Comparison of ENCODE assay signal across 25 mouse cellular contexts in the genomic region with DNA sequence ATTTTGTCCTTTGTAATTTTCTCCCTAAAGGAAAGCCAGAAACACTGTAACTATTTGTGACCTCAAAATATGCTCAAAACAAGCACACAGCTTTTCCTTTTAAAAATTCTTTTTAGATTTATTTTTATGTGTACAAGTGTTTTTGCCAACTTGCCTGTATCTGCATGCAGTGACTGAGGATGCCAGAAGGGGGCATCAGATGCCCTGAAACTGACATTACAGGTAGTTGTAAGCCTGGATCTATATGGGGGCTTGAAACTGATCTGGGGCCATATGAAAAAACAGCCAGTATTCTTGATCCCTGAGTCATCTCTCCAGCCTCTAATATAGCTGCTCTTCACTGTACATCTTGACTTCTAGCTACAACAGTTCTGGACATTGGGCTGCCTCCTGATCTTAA.
DNase-seq lines count a peak whose midpoint lies in the region; ATAC-seq and TF ChIP-seq lines count a peak whose summit lies in the region.
"Had no signal": no experiment of that assay in that cellular context is flagged by ENCODE, and none has a peak within 500 bp of the region (broad histone marks: within the 10 kb centered on the region; RNA-seq: fewer than 3 reads in every experiment).

No protein-coding gene starts in this region.

- H3K4me3 ChIP-seq in liver, embryonic 11.5 days (ENCODE audit: low read depth, low read length), result no peak overlapping the region
- H3K4me3 ChIP-seq in E14TG2a.4 (replicated peaks; ENCODE audit: low read length), result no peak overlapping the region
- H3K4me3 ChIP-seq: embryonic facial prominence, embryonic 12.5 days; erythroblast, embryonic 14.5 days; forebrain, embryonic 13.5 days; heart, embryonic 15.5 days; midbrain, embryonic 15.5 days; neural tube, embryonic 15.5 days; stomach, embryonic 15.5 days had no signal

- no peaks in the 10 kb centered on the region for H3K36me3 ChIP-seq in liver, embryonic 11.5 days (ENCODE audit: control insufficient read depth, insufficient read depth, low read length)
- H3K36me3 ChIP-seq in E14TG2a.4 (ENCODE audit: insufficient read depth, low read length), result no peaks in the 10 kb centered on the region
- H3K36me3 ChIP-seq: embryonic facial prominence, embryonic 12.5 days; heart, embryonic 15.5 days; midbrain, embryonic 15.5 days; neural tube, embryonic 15.5 days; stomach, embryonic 15.5 days had no signal

- TF ChIP-seq CTCF in E14TG2a.4 (conservative IDR thresholded peaks at IDR 0.05; ENCODE audit: low read length), result peak; percentile 34

- no peaks in the 10 kb centered on the region for H3K9me3 ChIP-seq in liver, embryonic 11.5 days (ENCODE audit: control insufficient read depth, low read length)
- peaks cover 53% of the 10 kb centered on the region for H3K9me3 ChIP-seq in E14TG2a.4 (ENCODE audit: low read length)
- H3K9me3 ChIP-seq: embryonic facial prominence, embryonic 12.5 days; forebrain, embryonic 13.5 days; heart, embryonic 15.5 days; midbrain, embryonic 15.5 days; neural tube, embryonic 15.5 days; stomach, embryonic 15.5 days had no signal

- no peak overlapping the region for H3K9ac ChIP-seq in liver, embryonic 11.5 days (ENCODE audit: low read depth, low read length)
- H3K9ac ChIP-seq: embryonic facial prominence, embryonic 12.5 days; forebrain, embryonic 13.5 days; heart, embryonic 15.5 days; midbrain, embryonic 15.5 days; neural tube, embryonic 15.5 days; stomach, embryonic 15.5 days had no signal

- no peaks in the 10 kb centered on the region for H3K27me3 ChIP-seq in liver, embryonic 11.5 days (replicated peaks; ENCODE audit: control insufficient read depth, insufficient read depth, low read length)
- no peaks in the 10 kb centered on the region for H3K27me3 ChIP-seq in E14TG2a.4 (ENCODE audit: insufficient read depth, low read length)
- H3K27me3 ChIP-seq: embryonic facial prominence, embryonic 12.5 days; forebrain, embryonic 13.5 days; heart, embryonic 15.5 days; midbrain, embryonic 15.5 days; neural tube, embryonic 15.5 days; stomach, embryonic 15.5 days had no signal

- ATAC-seq in CD4-positive, CD25-positive, alpha-beta regulatory T cell, adult 4 months, result no peak
- ATAC-seq in liver, embryonic 11.5 days (replicated peaks; ENCODE audit: low FRiP score), result no peak
- ATAC-seq: forebrain, embryonic 13.5 days; hindbrain, postnatal 0 days; midbrain, embryonic 15.5 days had no signal

- peaks cover 3% of the 10 kb centered on the region; the same call in 1 of the 2 replicates for H3K4me1 ChIP-seq in liver, embryonic 11.5 days (replicated peaks; ENCODE audit: control insufficient read depth, insufficient read depth, low read length)
- H3K4me1 ChIP-seq in E14TG2a.4 (replicated peaks; ENCODE audit: low read depth, low read length), result no peaks in the 10 kb centered on the region
- H3K4me1 ChIP-seq: embryonic facial prominence, embryonic 12.5 days; forebrain, embryonic 13.5 days; heart, embryonic 15.5 days; midbrain, embryonic 15.5 days; neural tube, embryonic 15.5 days; stomach, embryonic 15.5 days had no signal

- H3K4me2 ChIP-seq in liver, embryonic 11.5 days, result no peak overlapping the region
- H3K4me2 ChIP-seq: embryonic facial prominence, embryonic 12.5 days; forebrain, embryonic 13.5 days; heart, embryonic 15.5 days; midbrain, embryonic 15.5 days; neural tube, embryonic 15.5 days; stomach, embryonic 15.5 days had no signal

- H3K27ac ChIP-seq in liver, embryonic 11.5 days (ENCODE audit: low read depth, low read length), result no peak overlapping the region
- H3K27ac ChIP-seq: embryonic facial prominence, embryonic 12.5 days; forebrain, embryonic 13.5 days; heart, embryonic 15.5 days; hindbrain, postnatal 0 days; midbrain, embryonic 15.5 days; neural tube, embryonic 15.5 days; stomach, embryonic 15.5 days had no signal

- DNase-seq in CD4-positive, CD25-positive, alpha-beta regulatory T cell, adult 2 months (ENCODE audit: low read depth, low spot score), result peak; percentile 35
- DNase-seq in liver, result peak; percentile 12
- no peak for DNase-seq in liver, embryonic 11.5 days (ENCODE audit: low spot score)
- DNase-seq in induced T-regulatory cell, adult 2 months (ENCODE audit: low read depth), result peak; percentile 39
- no peak for DNase-seq in retina, postnatal 1 day
- DNase-seq in layer of hippocampus, adult 18-20 months (ENCODE audit: low spot score in 2 of 2), result no peak
- DNase-seq: adrenal gland, adult 2 months; cerebellum, adult 9-10 months; gastrocnemius, postnatal 10 days; heart, adult 18-20 months; heart, postnatal 4 days; kidney, adult 9 months; kidney, postnatal 25 days; right cerebral cortex, postnatal 25 days; thymus, adult 18-20 months had no signal

Comparison
In these comparisons a context has a peak if more than half of its experiments do, and no peak if none do; other contexts are left out.
1. DNase-seq: peak in CD4-positive, CD25-positive, alpha-beta regulatory T cell, adult 2 months (single experiment), liver (single experiment) and induced T-regulatory cell, adult 2 months (single experiment); none in liver, embryonic 11.5 days (single experiment), retina, postnatal 1 day (single experiment) and layer of hippocampus, adult 18-20 months (0 of 2).